Mouse (Mus musculus) limb, embryonic 11.5 days (tissue): ENCODE measurements around the gene Pacsin2. TPM values are rescaled to one million over a fixed set of nuclear protein-coding genes. Genes with fewer than 3 reads are reported as not detected.
"Not testable (repeated sequence)": the region's sequence is repeated elsewhere in the genome, so short reads cannot be mapped to it uniquely, and the experiment has no call there.

Source experiments
- ATAC-seq: fragments of 200-750 bp; cut with Nextera tagmentation; 2 replicates; pipeline ENCODE4 v1.8.0; 2017; ENCODE audit warnings: low read depth; ENCODE audit not compliant: insufficient number of reproducible peaks, low FRiP score, low TSS enrichment
- DNase-seq: peaks from one replicate; pipeline ENCODE4 v3.0.0-alpha.2; 2015; ENCODE audit warnings: low spot score
- H3K27ac ChIP-seq: fragments of 300-500 bp; sonication (generic); replicated peaks from 2 replicates; pipeline ENCODE4 v1.5.1; 2014; ENCODE audit warnings: low read depth, mild to moderate bottlenecking, low read length
- H3K27me3 ChIP-seq: fragments of 300-500 bp; sonication (generic); 2 replicates; pipeline ENCODE4 v1.6.1; 2014; ENCODE audit warnings: mild to moderate bottlenecking, low read length, mixed read lengths; ENCODE audit not compliant: control insufficient read depth, insufficient read depth
- H3K36me3 ChIP-seq: fragments of 300-500 bp; sonication (generic); 2 replicates; pipeline ENCODE4 v1.6.1; 2014; ENCODE audit warnings: mild to moderate bottlenecking, low read length, moderate library complexity, mixed read lengths; ENCODE audit not compliant: control insufficient read depth, insufficient read depth
- H3K4me1 ChIP-seq: fragments of 300-500 bp; sonication (generic); 2 replicates; pipeline ENCODE4 v1.6.1; 2014; ENCODE audit warnings: low read length, mixed read lengths; ENCODE audit not compliant: control insufficient read depth, insufficient read depth
- H3K4me2 ChIP-seq: fragments of 300-500 bp; sonication (generic); 2 replicates; pipeline ENCODE4 v1.6.1; 2014; ENCODE audit warnings: low read depth, mild to moderate bottlenecking, moderate library complexity; ENCODE audit not compliant: severe bottlenecking
- H3K4me3 ChIP-seq: fragments of 300-500 bp; sonication (generic); 2 replicates; pipeline ENCODE4 v1.5.1; 2014; ENCODE audit warnings: low read depth, low read length
- H3K9ac ChIP-seq: fragments of 300-500 bp; sonication (generic); 2 replicates; pipeline ENCODE4 v1.6.1; 2014; ENCODE audit warnings: mild to moderate bottlenecking, low read length
- H3K9me3 ChIP-seq: fragments of 300-500 bp; sonication (generic); 2 replicates; pipeline ENCODE4 v1.6.1; 2016; ENCODE audit warnings: low read length; ENCODE audit not compliant: control insufficient read depth
- WGBS: fragments of 180-500 bp; shearing (Covaris S2); extraction: QIAGEN DNeasy Blood & Tissue Kit; methylation state at CpG from one replicate; pipeline ENCODE4 v1.1.7; 2014; 5-methylcytosine and 5-hydroxymethylcytosine counted together
- polyA plus RNA-seq: library from polyadenylated mRNA; unstranded; fragments of >200 nt; fragmentation: Nextera tagmentation; extraction: Ambion mirVana; gene quantifications from 2 replicates; pipeline ENCODE4 v1.2.1, GENCODE M21; 2014

Gene Pacsin2
- polyA plus RNA-seq: 45.4 and 52.0 TPM in 2 replicates

GRCm38 (mm10) chr15:83464083-83464904 lies at the start of gene Pacsin2:
Gene Pacsin2 (minus strand): TSS chr15:83464606.
- H3K36me3 ChIP-seq: no peaks in the 10 kb centered on the region
- H3K27ac ChIP-seq: no peak within 1 kb of the TSS
- peaks cover 4% of the 10 kb centered on the region; the same call in 1 of the 2 replicates for H3K4me1 ChIP-seq
- WGBS: under 1% methylated on average over 85 of the region's 88 CpGs
- H3K4me3 ChIP-seq: peak within 1 kb of the TSS; percentile 56
- peak within 1 kb of the TSS; percentile 92 for H3K4me2 ChIP-seq
- no peaks in the 10 kb centered on the region for H3K27me3 ChIP-seq
- ATAC-seq (peak; percentile 99), DNase-seq (peak; percentile 98)
- H3K9ac ChIP-seq: peak within 1 kb of the TSS; percentile 79
- H3K9me3 ChIP-seq: no peaks in the 10 kb centered on the region

- no peak for DNase-seq
- H3K4me3 ChIP-seq: no peak overlapping the region
- 74% methylated on average over 13 of the region's 13 CpGs for WGBS
These were observed 48.3 kb upstream of the Pacsin2 start for GRCm38 (mm10) chr15:83512489-83513281.

GRCm38 (mm10) chr15:83510805-83511405 lies 46.5 kb upstream of the Pacsin2 start, which contains the start of gene Ttll1:
Gene Ttll1 (minus strand): TSS chr15:83510893.
- WGBS: 11% methylated on average over 41 of the region's 41 CpGs
- no peaks in the 10 kb centered on the region for H3K9me3 ChIP-seq

More at GRCm38 (mm10) chr15:83512489-83513281, 48.3 kb upstream of the Pacsin2 start:
- H3K27ac ChIP-seq: no peak overlapping the region
- H3K36me3 ChIP-seq: no peaks in the 10 kb centered on the region
- H3K9me3 ChIP-seq: no peaks in the 10 kb centered on the region
- no peak overlapping the region for H3K9ac ChIP-seq
- H3K4me1 ChIP-seq: no peaks in the 10 kb centered on the region
- H3K4me2 ChIP-seq: no peak overlapping the region
- no peaks in the 10 kb centered on the region for H3K27me3 ChIP-seq
- ATAC-seq: no peak

GRCm38 (mm10) chr15:83509950-83510804 lies 45.8 kb upstream of the Pacsin2 start:
- Histone ChIP-seq H3K9ac (peak overlapping the region; percentile 55), H3K9me3 (no peaks in the 10 kb centered on the region), H3K4me2 (peak overlapping the region; percentile 61), H3K27ac (no peak overlapping the region), H3K4me1 (no peaks in the 10 kb centered on the region), H3K4me3 (peak overlapping the region; percentile 51), H3K27me3 (no peaks in the 10 kb centered on the region), H3K36me3 (no peaks in the 10 kb centered on the region; the same call in 1 of the 2 replicates)
- DNase-seq (no peak), ATAC-seq (peak; percentile 28)
- WGBS: 29% methylated on average over 17 of the region's 17 CpGs

More at GRCm38 (mm10) chr15:83510805-83511405, 46.5 kb upstream of the Pacsin2 start, which contains the start of gene Ttll1:
- peak; percentile 89; the same call in 1 of the 2 replicates for ATAC-seq
- Histone ChIP-seq H3K4me2 (peak within 1 kb of the TSS; percentile 61), H3K9ac (peak within 1 kb of the TSS; percentile 55), H3K4me1 (no peaks in the 10 kb centered on the region), H3K27ac (no peak within 1 kb of the TSS), H3K27me3 (no peaks in the 10 kb centered on the region), H3K4me3 (peak within 1 kb of the TSS; percentile 51), H3K36me3 (no peaks in the 10 kb centered on the region)
- peak; percentile 94 for DNase-seq

- ATAC-seq, H3K27me3 ChIP-seq, H3K27ac ChIP-seq, H3K36me3 ChIP-seq, H3K4me3 ChIP-seq, H3K4me2 ChIP-seq, DNase-seq, H3K9me3 ChIP-seq, H3K9ac ChIP-seq, H3K4me1 ChIP-seq: not testable (repeated sequence)
- WGBS: 81% methylated on average over 6 of the region's 6 CpGs
These were observed 37.1 kb upstream of the Pacsin2 start for GRCm38 (mm10) chr15:83501483-83501882.

- WGBS: 46% methylated on average over 3 of the region's 3 CpGs
- no peak overlapping the region for H3K4me3 ChIP-seq
- no peak overlapping the region for H3K4me2 ChIP-seq
- no peaks in the 10 kb centered on the region for H3K27me3 ChIP-seq
- ATAC-seq: no peak
- H3K9me3 ChIP-seq: 0 out of 2 replicates have a peak, but pooled peaks cover 2% of the 10 kb centered on the region
- H3K9ac ChIP-seq: no peak overlapping the region
- no peak overlapping the region for H3K27ac ChIP-seq
- H3K4me1 ChIP-seq: no peaks in the 10 kb centered on the region
- DNase-seq: peak; percentile 52
- no peaks in the 10 kb centered on the region; the same call in 1 of the 2 replicates for H3K36me3 ChIP-seq
These were observed 35.9 kb upstream of the Pacsin2 start for GRCm38 (mm10) chr15:83500352-83500751.

GRCm38 (mm10) chr15:83499211-83499755 lies 34.9 kb upstream of the Pacsin2 start:
- no peaks in the 10 kb centered on the region for H3K27me3 ChIP-seq
- no peaks in the 10 kb centered on the region for H3K4me1 ChIP-seq
- H3K9me3 ChIP-seq: 0 out of 2 replicates have a peak, but pooled peaks cover 2% of the 10 kb centered on the region
- H3K9ac ChIP-seq: no peak overlapping the region
- DNase-seq (no peak), ATAC-seq (no peak)
- H3K4me2 ChIP-seq: no peak overlapping the region
- H3K36me3 ChIP-seq: no peaks in the 10 kb centered on the region; the same call in 1 of the 2 replicates
- WGBS: 84% methylated on average over 10 of the region's 10 CpGs
- no peak overlapping the region for H3K27ac ChIP-seq
- H3K4me3 ChIP-seq: no peak overlapping the region
